In genomic region chr12:5268188-5268612, GRCm38 (mm10) we compare ENCODE assay signal across 8 mouse cellular contexts.
DNase-seq lines count a peak whose midpoint lies in the region; ATAC-seq and TF ChIP-seq lines count a peak whose summit lies in the region.

No protein-coding gene starts in this region.

- no peak overlapping the region for H3K4me3 ChIP-seq in embryonic facial prominence, embryonic 11.5 days (ENCODE audit: low read depth, low read length)
- H3K4me3 ChIP-seq in hindbrain, embryonic 11.5 days (ENCODE audit: low read depth, low read length): no peak overlapping the region
- H3K4me3 ChIP-seq in limb, embryonic 10.5 days: no peak overlapping the region
- H3K4me3 ChIP-seq in neural tube, embryonic 15.5 days (replicated peaks): no peak overlapping the region
- H3K4me3 ChIP-seq in cerebellum, adult 2 months (replicated peaks; ENCODE audit: insufficient read depth, low read depth, low read length): no peak overlapping the region

- no peak for TF ChIP-seq CTCF in cerebellum, adult 2 months (IDR thresholded peaks at IDR 0.05; ENCODE audit: borderline replicate concordance, insufficient read depth, low read depth, low read length)

- ATAC-seq in embryonic facial prominence, embryonic 11.5 days (replicated peaks; ENCODE audit: insufficient number of reproducible peaks, low FRiP score, low TSS enrichment, low read depth): peak; percentile 70
- peak; percentile 79 for ATAC-seq in hindbrain, embryonic 11.5 days (ENCODE audit: low FRiP score)
- ATAC-seq in neural tube, embryonic 15.5 days (ENCODE audit: low FRiP score): peak; percentile 37

- H3K9me3 ChIP-seq in embryonic facial prominence, embryonic 11.5 days (replicated peaks; ENCODE audit: control insufficient read depth, low read length): no peaks in the 10 kb centered on the region
- no peaks in the 10 kb centered on the region for H3K9me3 ChIP-seq in hindbrain, embryonic 11.5 days (ENCODE audit: control insufficient read depth, low read length)
- no peaks in the 10 kb centered on the region for H3K9me3 ChIP-seq in limb, embryonic 10.5 days (replicated peaks)
- no peaks in the 10 kb centered on the region for H3K9me3 ChIP-seq in neural tube, embryonic 15.5 days (replicated peaks)

- peaks cover 2% of the 10 kb centered on the region; the same call in 1 of the 2 replicates for H3K4me1 ChIP-seq in embryonic facial prominence, embryonic 11.5 days (ENCODE audit: control insufficient read depth, insufficient read depth, low read length)
- H3K4me1 ChIP-seq in hindbrain, embryonic 11.5 days (replicated peaks; ENCODE audit: control insufficient read depth, insufficient read depth, low read length): peaks cover 11% of the 10 kb centered on the region
- H3K4me1 ChIP-seq in limb, embryonic 10.5 days: peaks cover 29% of the 10 kb centered on the region
- H3K4me1 ChIP-seq in neural tube, embryonic 15.5 days: peaks cover 24% of the 10 kb centered on the region
- peaks cover 2% of the 10 kb centered on the region; the same call in 1 of the 2 replicates for H3K4me1 ChIP-seq in cerebellum, adult 2 months (ENCODE audit: control insufficient read depth, insufficient read depth, low read length)

- TF ChIP-seq POLR2A in cerebellum, adult 2 months (IDR thresholded peaks at IDR 0.05; ENCODE audit: borderline replicate concordance, insufficient read depth, low read length): no peak

- peak; percentile 94 for DNase-seq in brain, adult 2 months (ENCODE audit: low read depth, low spot score)
- DNase-seq in embryonic facial prominence, embryonic 11.5 days (ENCODE audit: low spot score): peak; percentile 63
- peak; percentile 62 for DNase-seq in hindbrain, embryonic 11.5 days (ENCODE audit: low spot score)
- peak; percentile 47 for DNase-seq in limb, embryonic 10.5 days (ENCODE audit: low spot score)
- DNase-seq in spleen, adult 18-20 months: no peak
- no peak for DNase-seq in cerebellum, adult 2 months
- DNase-seq in adrenal gland, postnatal 25 days: no peak

- H3K27me3 ChIP-seq in embryonic facial prominence, embryonic 11.5 days (ENCODE audit: control insufficient read depth, insufficient read depth, low read length): no peaks in the 10 kb centered on the region
- no peaks in the 10 kb centered on the region for H3K27me3 ChIP-seq in hindbrain, embryonic 11.5 days (ENCODE audit: control insufficient read depth, insufficient read depth, low read length)
- H3K27me3 ChIP-seq in limb, embryonic 10.5 days (ENCODE audit: low read depth, poor library complexity, severe bottlenecking): no peaks in the 10 kb centered on the region
- 0 out of 2 replicates have a peak, but pooled peaks cover 4% of the 10 kb centered on the region for H3K27me3 ChIP-seq in neural tube, embryonic 15.5 days (replicated peaks)
- H3K27me3 ChIP-seq in cerebellum, adult 2 months (ENCODE audit: control insufficient read depth, insufficient read depth, low read length): no peaks in the 10 kb centered on the region

- no peaks in the 10 kb centered on the region for H3K36me3 ChIP-seq in embryonic facial prominence, embryonic 11.5 days (replicated peaks; ENCODE audit: control insufficient read depth, insufficient read depth, low read depth, low read length)
- H3K36me3 ChIP-seq in hindbrain, embryonic 11.5 days (ENCODE audit: control insufficient read depth, insufficient read depth, low read length): no peaks in the 10 kb centered on the region
- no peaks in the 10 kb centered on the region for H3K36me3 ChIP-seq in limb, embryonic 10.5 days
- H3K36me3 ChIP-seq in neural tube, embryonic 15.5 days: no peaks in the 10 kb centered on the region

- H3K4me2 ChIP-seq in embryonic facial prominence, embryonic 11.5 days (ENCODE audit: low read depth, low read length): no peak overlapping the region; the same call in 1 of the 2 replicates
- no peak overlapping the region for H3K4me2 ChIP-seq in hindbrain, embryonic 11.5 days (replicated peaks; ENCODE audit: low read depth, low read length)
- no peak overlapping the region for H3K4me2 ChIP-seq in neural tube, embryonic 15.5 days

- peak overlapping the region; percentile 68 for H3K27ac ChIP-seq in embryonic facial prominence, embryonic 11.5 days (replicated peaks; ENCODE audit: low read depth, low read length)
- peak overlapping the region; percentile 83 for H3K27ac ChIP-seq in hindbrain, embryonic 11.5 days (ENCODE audit: low read depth, low read length)
- peak overlapping the region; percentile 79 for H3K27ac ChIP-seq in limb, embryonic 10.5 days
- peak overlapping the region; percentile 61 for H3K27ac ChIP-seq in neural tube, embryonic 15.5 days (replicated peaks)
- no peak overlapping the region for H3K27ac ChIP-seq in cerebellum, adult 2 months (ENCODE audit: insufficient read depth, low read length)

- H3K9ac ChIP-seq in embryonic facial prominence, embryonic 11.5 days (replicated peaks; ENCODE audit: low read length): peak overlapping the region; percentile 23
- H3K9ac ChIP-seq in hindbrain, embryonic 11.5 days (ENCODE audit: low read depth, low read length): no peak overlapping the region; the same call in 1 of the 2 replicates
- peak overlapping the region; percentile 30; the same call in 1 of the 2 replicates for H3K9ac ChIP-seq in neural tube, embryonic 15.5 days (replicated peaks)

- WGBS in embryonic facial prominence, embryonic 11.5 days: 19% methylated on average over 9 of the region's 9 CpGs
- WGBS in hindbrain, embryonic 11.5 days: 36% methylated on average over 9 of the region's 9 CpGs
- 67% methylated on average over 9 of the region's 9 CpGs for WGBS in limb, embryonic 10.5 days
- 19% methylated on average over 9 of the region's 9 CpGs for WGBS in neural tube, embryonic 15.5 days
- 74% methylated on average over 9 of the region's 9 CpGs for WGBS in cerebellum, adult 2 months

Comparison
In these comparisons a context has a peak if more than half of its experiments do, and no peak if none do; other contexts are left out.
1. DNase-seq: peak in brain, adult 2 months (single experiment), embryonic facial prominence, embryonic 11.5 days (single experiment), hindbrain, embryonic 11.5 days (single experiment) and limb, embryonic 10.5 days (single experiment); none in spleen, adult 18-20 months (0 of 2), cerebellum, adult 2 months (0 of 2) and adrenal gland, postnatal 25 days (single experiment).
2. Peak in every context shown above with its lines, with median percentiles within 50 percentile points of each other: ATAC-seq.